Mouse (Mus musculus) heart, adult 8-10 months (tissue): Measurements from ENCODE around the gene Egln1. TPM values are rescaled to one million over a fixed set of nuclear protein-coding genes. Genes with fewer than 3 reads are reported as not detected.

ENCODE experiments used
- DNase-seq: peaks from one replicate; pipeline ENCODE4 v3.0.0; 2022; ENCODE audit warnings: low spot score
- total RNA-seq, 4 experiments: library from RNA; stranded (reverse); gene quantifications; 2 replicates each; pipeline ENCODE4 v1.2.4; 2022

Gene Egln1
- total RNA-seq, 4 experiments from 2014 or later, result 328 to 381 (median 357) TPM

GRCm38 (mm10) chr8:124860188-124860587, 88.9 kb downstream of the Egln1 start:
- DNase-seq, result peak; percentile 49

GRCm38 (mm10) chr8:124859466-124859865, 89.7 kb downstream of the Egln1 start:
- no peak for DNase-seq

Other genes starting within 250 kb of the Egln1 start
- 10 to 100 TPM; 13.4 to 18.6 (median 14.7) TPM for gene Ttc13, start 227.3 kb downstream of the Egln1 start, total RNA-seq
- 1 to 10 TPM; 3.6 to 6.0 (median 3.9) TPM for gene Arv1, start 227.2 kb downstream of the Egln1 start, total RNA-seq
- gene Fam89a, start 197.5 kb downstream of the Egln1 start, total RNA-seq, result 1 to 10 TPM in 3 of 4 experiments, under 1 TPM in 1; 0.72 to 1.5 (median 1.4) TPM
- gene Trim67, start 156.2 kb downstream of the Egln1 start, total RNA-seq, result under 1 TPM; 0.22 to 0.82 (median 0.50) TPM
- 100 to 1,000 TPM; 184 to 202 (median 188) TPM for gene Gnpat, start 86.3 kb downstream of the Egln1 start, total RNA-seq
- gene 2810004N23Rik, start 86.2 kb downstream of the Egln1 start, total RNA-seq, result 10 to 100 TPM; 47.3 to 56.0 (median 50.9) TPM
- 10 to 100 TPM; 18.5 to 22.5 (median 19.7) TPM for gene Exoc8, start 51.6 kb downstream of the Egln1 start, total RNA-seq
- 10 to 100 TPM; 11.0 to 13.7 (median 12.3) TPM for gene Sprtn, start 51.4 kb downstream of the Egln1 start, total RNA-seq
- 10 to 100 TPM; 67.0 to 79.3 (median 73.4) TPM for gene Tsnax, start 63.7 kb upstream of the Egln1 start, total RNA-seq
- 1 to 10 TPM in 2 of 4 experiments, under 1 TPM in 2; 0.87 to 1.8 (median 1.2) TPM for gene Disc1, start 104.9 kb upstream of the Egln1 start, total RNA-seq